Mouse (Mus musculus) frontal cortex, adult 2 months (tissue): ENCODE data around the gene Alms1. TPM values are rescaled to one million over a fixed set of nuclear protein-coding genes. Genes with fewer than 3 reads are reported as not detected.
"Not testable (repeated sequence)": the region's sequence is repeated elsewhere in the genome, so short reads cannot be mapped to it uniquely, and the experiment has no call there.

Source experiments
- DNase-seq, 2 experiments: peaks; one replicate each; pipeline ENCODE4 v3.0.0; 2022; ENCODE audit warnings: low spot score in 1 of 2; ENCODE audit errors: extremely low spot score in 1 of 2
- polyA plus RNA-seq: library from polyadenylated mRNA; depleted of rRNA; stranded (reverse); fragments of >200 nt; gene quantifications from 2 replicates; pipeline ENCODE4 v1.2.3, GENCODE M21; 2012; rRNA removed

Alms1 gene
- polyA plus RNA-seq, 1 experiment = 4.7 TPM

GRCm38 (mm10) chr6:85709607-85710006 is 122.3 kb downstream of the Alms1 start:
- DNase-seq = not testable (repeated sequence)

DNA sequence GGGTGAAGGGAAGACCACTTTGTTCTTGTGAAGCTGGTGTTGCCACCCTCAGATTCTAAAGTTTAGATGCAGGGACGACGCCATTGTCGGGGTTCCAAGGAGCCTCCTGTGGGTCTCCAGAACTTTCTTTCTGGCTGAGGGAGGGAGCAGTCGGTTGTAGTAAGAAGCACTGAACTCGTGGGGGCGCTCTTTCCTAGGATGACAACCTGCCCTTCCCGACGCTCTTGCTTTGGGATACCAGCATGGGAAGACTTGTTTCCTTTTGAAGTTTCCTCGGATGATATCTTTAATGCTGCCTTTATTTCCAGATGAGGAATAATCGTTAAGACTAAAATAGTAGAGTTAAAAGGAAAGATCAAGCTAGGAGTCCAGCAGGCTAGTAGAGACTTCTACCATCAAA is 125.8 kb downstream of the Alms1 start, which contains the start of gene Nat8f7:
TSS of gene Nat8f7 (minus strand) at position 101 of the 400 bp plus-strand sequence.
- DNase-seq = not testable (repeated sequence)

Other genes starting within 250 kb of the Alms1 start
- gene Rab11fip5, start 212.9 kb upstream of the Alms1 start, polyA plus RNA-seq = 34.1 and 35.7 TPM in 2 replicates
- gene Noto, start 163.6 kb upstream of the Alms1 start, polyA plus RNA-seq = not detected in 2 replicates
- gene Smyd5, start 155.5 kb upstream of the Alms1 start, polyA plus RNA-seq = 62.9 and 70.6 TPM in 2 replicates
- 163 and 180 TPM in 2 replicates for gene Cct7, start 136.0 kb upstream of the Alms1 start, polyA plus RNA-seq
- 33.3 and 35.7 TPM in 2 replicates for gene Pradc1, start 135.6 kb upstream of the Alms1 start, polyA plus RNA-seq
- gene Fbxo41, start 84.5 kb upstream of the Alms1 start, polyA plus RNA-seq = 51.0 and 52.0 TPM in 2 replicates
- 27.7 and 59.7 TPM in 2 replicates for gene Egr4, start 73.9 kb upstream of the Alms1 start, polyA plus RNA-seq
- gene Nat8f7, start 125.7 kb downstream of the Alms1 start, polyA plus RNA-seq = 0.50 and 0.67 TPM in 2 replicates
- gene Nat8f3, start 178.2 kb downstream of the Alms1 start, polyA plus RNA-seq = 9.9 and 12.1 TPM in 2 replicates
- 1.3 and 1.7 TPM in 2 replicates for gene Nat8f6, start 233.4 kb downstream of the Alms1 start, polyA plus RNA-seq
- gene Nat8f5, start 233.4 kb downstream of the Alms1 start, polyA plus RNA-seq = 4.6 and 6.3 TPM in 2 replicates
- gene Nat8, start 244.6 kb downstream of the Alms1 start, polyA plus RNA-seq = 2.8 and 3.5 TPM in 2 replicates